Mouse (Mus musculus): Measurements from ENCODE around the gene Areg.

GRCm38 (mm10) chr5:91140896-91141448, 1.6 kb downstream of the Areg start:
- no peak for TF ChIP-seq POLR2A (IDR thresholded peaks at IDR 0.05; ENCODE audit: extremely low read depth, insufficient read depth, low read length)
- TF ChIP-seq CTCF (IDR thresholded peaks at IDR 0.05; ENCODE audit: low read depth, low read length), result no peak
